Comparison of ENCODE assay signal across 20 mouse cellular contexts in the genomic region with DNA sequence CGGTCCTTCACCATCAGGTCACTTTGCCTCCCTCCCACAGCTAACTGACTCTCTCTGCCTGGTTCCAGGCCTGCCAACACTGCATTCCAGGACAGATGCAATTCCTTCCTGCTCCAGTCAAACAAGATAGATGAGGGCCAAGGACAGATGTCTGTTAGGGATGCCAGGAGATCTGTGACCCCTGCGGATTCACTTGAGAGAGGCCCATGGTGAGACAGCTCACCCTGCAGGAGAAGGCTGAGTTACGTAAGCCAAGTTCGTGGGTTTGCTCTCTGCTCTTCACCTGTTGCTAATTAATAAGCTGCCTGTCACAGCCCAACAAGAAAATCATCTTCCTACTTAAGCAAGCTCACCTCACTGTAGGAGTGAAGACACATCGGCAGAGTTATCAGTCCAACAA.
DNase-seq lines count a peak whose midpoint lies in the region; ATAC-seq lines count a peak whose summit lies in the region.
"Had no signal": no experiment of that assay in that cellular context is flagged by ENCODE, and none has a peak within 500 bp of the region (broad histone marks: within the 10 kb centered on the region; RNA-seq: fewer than 3 reads in every experiment).

No protein-coding gene starts in this region.

- H3K9ac ChIP-seq in kidney, embryonic 15.5 days = no peak overlapping the region
- H3K9ac ChIP-seq: hindbrain, embryonic 14.5 days; liver, postnatal 0 days; neural tube, embryonic 12.5 days had no signal

- H3K27ac ChIP-seq in heart, embryonic 10.5 days = no peak overlapping the region
- no peak overlapping the region for H3K27ac ChIP-seq in kidney, embryonic 15.5 days
- H3K27ac ChIP-seq: hindbrain, embryonic 14.5 days; midbrain, embryonic 10.5 days; neural tube, embryonic 12.5 days had no signal

- ATAC-seq in kidney, embryonic 15.5 days (replicated peaks; ENCODE audit: low FRiP score) = no peak
- ATAC-seq: forebrain, embryonic 16.5 days; intestine, embryonic 16.5 days; liver, postnatal 0 days had no signal

- H3K4me1 ChIP-seq in heart, embryonic 10.5 days = no peaks in the 10 kb centered on the region
- H3K4me1 ChIP-seq in kidney, embryonic 15.5 days = no peaks in the 10 kb centered on the region
- H3K4me1 ChIP-seq: midbrain, embryonic 10.5 days; neural tube, embryonic 12.5 days had no signal

- intact Hi-C loops in left cerebral cortex, postnatal 36 days (cut with DNase I) = loop anchor here (10.0 kb wide), 1 partner anchor 104 kb away; a partner anchor contains a TSS

- peak; percentile 94 for DNase-seq in heart, adult 11 months
- no peak for DNase-seq in heart, embryonic 10.5 days (ENCODE audit: low spot score)
- peak; percentile 67 for DNase-seq in 3T3-L1 (ENCODE audit: low read depth, low spot score)
- DNase-seq in adrenal gland, adult 8-10 months = peak; percentile 81
- DNase-seq in gastrocnemius, postnatal 10 days = peak; percentile 24
- no peak for DNase-seq in cerebellum, adult 8-10 months
- DNase-seq in left cerebral cortex, postnatal 36 days (ENCODE audit: low spot score in 2 of 2) = no peak
- DNase-seq: B cell, adult 2 months; cerebellum, postnatal 36 days; heart, postnatal 14 days; kidney, postnatal 14 days; liver, postnatal 0 days; right cerebral cortex, postnatal 25 days had no signal

- 0 out of 2 replicates have a peak, but pooled peaks cover 3% of the 10 kb centered on the region for H3K9me3 ChIP-seq in heart, embryonic 10.5 days
- H3K9me3 ChIP-seq in kidney, embryonic 15.5 days (replicated peaks) = 0 out of 2 replicates have a peak, but pooled peaks cover 4% of the 10 kb centered on the region
- H3K9me3 ChIP-seq: neural tube, embryonic 12.5 days had no signal

- H3K27me3 ChIP-seq in heart, embryonic 10.5 days (ENCODE audit: insufficient read depth, poor library complexity, severe bottlenecking) = no peaks in the 10 kb centered on the region
- no peaks in the 10 kb centered on the region for H3K27me3 ChIP-seq in kidney, embryonic 15.5 days
- H3K27me3 ChIP-seq: neural tube, embryonic 12.5 days had no signal

- H3K36me3 ChIP-seq in heart, embryonic 10.5 days = 0 out of 2 replicates have a peak, but pooled peaks cover 3% of the 10 kb centered on the region
- H3K36me3 ChIP-seq in kidney, embryonic 15.5 days = no peaks in the 10 kb centered on the region
- H3K36me3 ChIP-seq: midbrain, embryonic 10.5 days; neural tube, embryonic 12.5 days had no signal

- WGBS in heart, embryonic 10.5 days = 73% methylated on average over 5 of the region's 5 CpGs
- 75% methylated on average over 5 of the region's 5 CpGs for WGBS in kidney, embryonic 15.5 days

- no peak overlapping the region for H3K4me3 ChIP-seq in heart, embryonic 10.5 days
- H3K4me3 ChIP-seq in kidney, embryonic 15.5 days (replicated peaks) = no peak overlapping the region
- H3K4me3 ChIP-seq: midbrain, embryonic 10.5 days; neural tube, embryonic 12.5 days had no signal

- no peak overlapping the region for H3K4me2 ChIP-seq in kidney, embryonic 15.5 days
- H3K4me2 ChIP-seq: heart, embryonic 11.5 days; hindbrain, embryonic 14.5 days; neural tube, embryonic 12.5 days had no signal

Comparison
In these comparisons a context has a peak if more than half of its experiments do, and no peak if none do; other contexts are left out.
1. DNase-seq: peak in heart, adult 11 months (single experiment), 3T3-L1 (single experiment), adrenal gland, adult 8-10 months (single experiment) and gastrocnemius, postnatal 10 days (single experiment); none in heart, embryonic 10.5 days (single experiment), cerebellum, adult 8-10 months (single experiment) and left cerebral cortex, postnatal 36 days (0 of 2).